8 mouse cellular contexts compared by ENCODE assay signal in genomic region chr15:93552169-93552568, GRCm38 (mm10). TPM values are rescaled to one million over a fixed set of nuclear protein-coding genes. Genes with fewer than 3 reads are reported as not detected.
DNase-seq lines count a peak whose midpoint lies in the region; ATAC-seq and TF ChIP-seq lines count a peak whose summit lies in the region.

No protein-coding gene starts in this region.

- peaks cover 9 to 42% of the 10 kb centered on the region in 2 experiments for H3K4me1 ChIP-seq in CH12.LX (ENCODE audit: control insufficient read depth in 1 of 2, insufficient read depth in 2 of 2)
- peaks cover 7% of the 10 kb centered on the region; the same call in 1 of the 2 replicates for H3K4me1 ChIP-seq in heart, adult 2 months (ENCODE audit: control insufficient read depth, insufficient read depth, low read length)
- no peaks in the 10 kb centered on the region for H3K4me1 ChIP-seq in lung, embryonic 14.5 days (ENCODE audit: insufficient read depth)

- peak; percentile 49 for TF ChIP-seq POLR2A in CH12.LX (IDR thresholded peaks at IDR 0.05; ENCODE audit: low read depth, low read length)
- no peak for TF ChIP-seq POLR2A in heart, adult 2 months (IDR thresholded peaks at IDR 0.05; ENCODE audit: insufficient read depth, low read depth, low read length)

- H3K9ac ChIP-seq in CH12.LX (ENCODE audit: insufficient read depth, low read depth): no peak overlapping the region
- H3K9ac ChIP-seq in heart, adult 2 months (ENCODE audit: low read depth, low read length): no peak overlapping the region
- H3K9ac ChIP-seq in lung, embryonic 14.5 days: no peak overlapping the region

- H3K79me2 ChIP-seq in CH12.LX (replicated peaks; ENCODE audit: control insufficient read depth, extremely low read depth, insufficient read depth, poor library complexity, severe bottlenecking): no peaks in the 10 kb centered on the region
- H3K79me2 ChIP-seq in heart, adult 2 months (replicated peaks; ENCODE audit: control insufficient read depth, insufficient read depth, low read length): peaks cover 4% of the 10 kb centered on the region

- no peaks in the 10 kb centered on the region for H3K27me3 ChIP-seq in CH12.LX (replicated peaks)
- H3K27me3 ChIP-seq in heart, adult 2 months (ENCODE audit: control insufficient read depth, insufficient read depth, low read length): no peaks in the 10 kb centered on the region
- no peaks in the 10 kb centered on the region for H3K27me3 ChIP-seq in lung, embryonic 14.5 days (ENCODE audit: insufficient read depth, low read length)

- H3K27ac ChIP-seq in CH12.LX (ENCODE audit: insufficient read depth, low read depth): no peak overlapping the region
- no peak overlapping the region for H3K27ac ChIP-seq in heart, adult 2 months
- H3K27ac ChIP-seq in lung, embryonic 14.5 days (ENCODE audit: low read depth): no peak overlapping the region

- in situ Hi-C loops in CH12.LX (cut with MboI; ENCODE audit: low pct_ligation_motif_present, low pct_unique_long_range_greater_than_20kb, low sequenced_read_pairs): no loop called here

- H3K4me3 ChIP-seq in CH12.LX (replicated peaks in 1 of 3; ENCODE audit: low read depth in 2 of 3, low read length in 2 of 3, poor library complexity in 1 of 3): no peak overlapping the region
- no peak overlapping the region for H3K4me3 ChIP-seq in heart, adult 2 months
- no peak overlapping the region for H3K4me3 ChIP-seq in lung, embryonic 14.5 days (ENCODE audit: low read depth, low read length)

- no peaks in the 10 kb centered on the region for H3K9me3 ChIP-seq in CH12.LX (replicated peaks; ENCODE audit: low read length)
- no peaks in the 10 kb centered on the region for H3K9me3 ChIP-seq in lung, embryonic 14.5 days (ENCODE audit: low read depth, low read length)

- dilution Hi-C loops in CH12.LX (cut with MboI; ENCODE audit: extremely low pct_ligation_motif_present, extremely low pct_unique_long_range_greater_than_20kb, low sequenced_read_pairs): no loop called here

- no peak for TF ChIP-seq CTCF in CH12.LX (conservative IDR thresholded peaks at IDR 0.05 in 1 of 2, IDR thresholded peaks at IDR 0.05 in 1 of 2; ENCODE audit: low read depth in 2 of 2, low read length in 2 of 2)
- no peak for TF ChIP-seq CTCF in heart, adult 2 months (IDR thresholded peaks at IDR 0.05)
- no peak for TF ChIP-seq CTCF in lung, embryonic 14.5 days (IDR thresholded peaks at IDR 0.05; ENCODE audit: low read depth)

- TF ChIP-seq RAD21 in CH12.LX (IDR thresholded peaks at IDR 0.05; ENCODE audit: low read depth, low read length): no peak

- no peaks in the 10 kb centered on the region for H3K36me3 ChIP-seq in CH12.LX (replicated peaks in 1 of 2; ENCODE audit: control insufficient read depth in 1 of 2, insufficient read depth in 1 of 2, low read length in 1 of 2)
- H3K36me3 ChIP-seq in heart, adult 2 months (ENCODE audit: control insufficient read depth, insufficient read depth, low read length): peaks cover 11% of the 10 kb centered on the region
- no peaks in the 10 kb centered on the region for H3K36me3 ChIP-seq in lung, embryonic 14.5 days (ENCODE audit: insufficient read depth)

- no peak overlapping the region for H3K4me2 ChIP-seq in CH12.LX (ENCODE audit: insufficient read depth, low read depth, poor library complexity, severe bottlenecking)
- peak overlapping the region; percentile 18 for H3K4me2 ChIP-seq in lung, embryonic 14.5 days

- ATAC-seq in lung, embryonic 14.5 days (ENCODE audit: insufficient read depth): peak; percentile 88
- no peak for ATAC-seq in cerebellum, adult (ENCODE audit: insufficient number of reproducible peaks, low FRiP score, low TSS enrichment)

- DNase-seq in CH12.LX (ENCODE audit: extremely low read depth): peak; percentile 58
- DNase-seq in c-Kit-positive CD71-negative TER-119-negative erythroid progenitor cells, embryonic 14.5 days (ENCODE audit: low read depth): peak; percentile 74
- DNase-seq in heart, adult 2 months: peak; percentile 51 to 56
- peak; percentile 77 for DNase-seq in kidney, adult 18-20 months
- DNase-seq in lung, embryonic 14.5 days: peak; percentile 88
- DNase-seq in ovary, adult 18-20 months (ENCODE audit: low spot score): peak; percentile 74
- peak; percentile 72 for DNase-seq in urinary bladder, postnatal 14 days (ENCODE audit: low spot score)

- intact Hi-C loops in heart, adult 2 months (cut with DNase I): no loop called here

- TF ChIP-seq EP300 in CH12.LX (IDR thresholded peaks at IDR 0.05; ENCODE audit: low read length): no peak
- TF ChIP-seq EP300 in heart, adult 2 months (IDR thresholded peaks at IDR 0.05; ENCODE audit: insufficient read depth, low read depth, low read length): no peak

- WGBS in heart, adult 2 months: 23% methylated on average over 9 of the region's 9 CpGs
- WGBS in lung, embryonic 14.5 days: 6% methylated on average over 9 of the region's 9 CpGs

TF ChIP-seq in CH12.LX, 34 proteins besides CTCF, POLR2A, EP300 and RAD21:
- TF ChIP-seq IRF4 (IDR thresholded peaks at IDR 0.05; ENCODE audit: low read depth, low read length) (no peak), MAX (IDR thresholded peaks at IDR 0.05; ENCODE audit: low read length) (no peak), ELF1 (IDR thresholded peaks at IDR 0.05; ENCODE audit: low read depth, low read length) (peak; percentile 80), MXI1 (IDR thresholded peaks at IDR 0.05; ENCODE audit: low read depth, low read length) (no peak), TBP (conservative IDR thresholded peaks at IDR 0.05; ENCODE audit: low read depth, low read length) (peak; percentile 47; the same call in 1 of the 2 replicates), MAFK (IDR thresholded peaks at IDR 0.05; ENCODE audit: insufficient replicate concordance, low read length) (peak; percentile 91), HCFC1 (IDR thresholded peaks at IDR 0.05; ENCODE audit: low read depth, low read length) (no peak)

RNA-seq across cellular contexts. Expression of gene Prickle1, which starts 43.5 kb away (rescaled TPM):
- total RNA-seq in CH12.LX (2012; rRNA removed): 0.46 and 0.64 TPM in 2 replicates
- total RNA-seq in CH12.LX (2014; rRNA removed): 1.1 and 1.7 TPM in 2 replicates
- polyA plus RNA-seq in CH12.LX (2012; ENCODE audit: insufficient read length, low read depth): 1.5 and 1.8 TPM in 2 replicates
- 10 to 100 TPM; 11.2 to 18.6 TPM for total RNA-seq in heart, adult 2 months (2021)
- 8.6 and 11.5 TPM in 2 replicates for polyA plus RNA-seq in heart, adult 2 months (2012; rRNA removed)
- polyA plus RNA-seq in lung, embryonic 14.5 days (2014; fragmentation: Nextera tagmentation; extraction: Ambion mirVana): 22.7 and 26.9 TPM in 2 replicates
